Mouse (Mus musculus) erythroid progenitor cell, adult 5-6 weeks (primary cell): ENCODE data around the gene Kcnn1. TPM values are rescaled to one million over a fixed set of nuclear protein-coding genes. Genes with fewer than 3 reads are reported as not detected.
A peak's percentile ranks its signal among the peaks of the same experiment; 100 is the strongest.
"Not testable (repeated sequence)": the region's sequence is repeated elsewhere in the genome, so short reads cannot be mapped to it uniquely, and the experiment has no call there.

ENCODE experiments used
- ATAC-seq: replicated peaks from 2 replicates; pipeline ENCODE4 v1.8.0; 2016; ENCODE audit warnings: moderate number of reproducible peaks, mild to moderate bottlenecking, moderate TSS enrichment, inconsistent platforms; ENCODE audit not compliant: poor library complexity, low FRiP score, severe bottlenecking
- total RNA-seq, 2 experiments: library from RNA; stranded (forward) in 1 of 2; stranded (reverse) in 1 of 2; fragments of 150-400 nt in 1 of 2; fragments of 186-747, 209-891 nt in 1 of 2; gene quantifications; 2 replicates each; pipeline versions ENCODE4 v1.2.3 to v1.2.4; 2015 to 2017; ENCODE audit warnings: low replicate concordance in 2 of 2

Kcnn1 gene
- total RNA-seq, 2 experiments from 2014 or later = not detected

- ATAC-seq = not testable (repeated sequence)
Observed at GRCm38 (mm10) chr8:70822594-70822993, 40.5 kb downstream of the Kcnn1 start.

GRCm38 (mm10) chr8:70821992-70822391 lies 41.1 kb downstream of the Kcnn1 start:
- ATAC-seq = 0 out of 2 replicates have a peak, but pooled peaks have one; percentile 13

DNA sequence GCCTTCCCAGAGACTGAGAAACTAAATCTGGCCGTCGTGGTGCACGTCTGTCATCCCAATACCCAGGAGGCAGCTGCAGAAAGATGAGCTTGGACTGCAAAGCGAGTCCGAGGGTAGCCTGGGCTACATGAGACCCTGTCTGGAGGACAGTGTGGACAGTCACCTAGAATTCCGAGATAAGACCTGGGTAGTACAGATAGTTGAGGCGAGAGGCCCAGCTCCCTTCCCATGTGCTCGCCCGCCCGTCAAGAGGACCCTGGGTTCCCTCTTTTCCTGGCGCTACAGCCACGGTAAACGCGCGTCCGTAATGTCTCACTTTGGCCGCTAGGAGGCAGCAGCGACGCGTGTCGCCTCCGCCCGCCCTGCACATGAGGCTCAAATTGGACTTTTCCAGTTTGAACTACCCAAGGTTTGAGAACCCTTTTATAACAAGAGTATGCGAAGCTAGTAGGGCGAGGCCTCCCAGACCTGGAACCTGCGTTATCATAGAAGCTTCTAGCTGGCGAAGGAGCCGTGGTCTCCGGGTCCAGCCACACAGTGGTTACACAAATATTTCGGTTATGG lies 41.6 kb downstream of the Kcnn1 start:
- ATAC-seq = peak; percentile 80

DNA sequence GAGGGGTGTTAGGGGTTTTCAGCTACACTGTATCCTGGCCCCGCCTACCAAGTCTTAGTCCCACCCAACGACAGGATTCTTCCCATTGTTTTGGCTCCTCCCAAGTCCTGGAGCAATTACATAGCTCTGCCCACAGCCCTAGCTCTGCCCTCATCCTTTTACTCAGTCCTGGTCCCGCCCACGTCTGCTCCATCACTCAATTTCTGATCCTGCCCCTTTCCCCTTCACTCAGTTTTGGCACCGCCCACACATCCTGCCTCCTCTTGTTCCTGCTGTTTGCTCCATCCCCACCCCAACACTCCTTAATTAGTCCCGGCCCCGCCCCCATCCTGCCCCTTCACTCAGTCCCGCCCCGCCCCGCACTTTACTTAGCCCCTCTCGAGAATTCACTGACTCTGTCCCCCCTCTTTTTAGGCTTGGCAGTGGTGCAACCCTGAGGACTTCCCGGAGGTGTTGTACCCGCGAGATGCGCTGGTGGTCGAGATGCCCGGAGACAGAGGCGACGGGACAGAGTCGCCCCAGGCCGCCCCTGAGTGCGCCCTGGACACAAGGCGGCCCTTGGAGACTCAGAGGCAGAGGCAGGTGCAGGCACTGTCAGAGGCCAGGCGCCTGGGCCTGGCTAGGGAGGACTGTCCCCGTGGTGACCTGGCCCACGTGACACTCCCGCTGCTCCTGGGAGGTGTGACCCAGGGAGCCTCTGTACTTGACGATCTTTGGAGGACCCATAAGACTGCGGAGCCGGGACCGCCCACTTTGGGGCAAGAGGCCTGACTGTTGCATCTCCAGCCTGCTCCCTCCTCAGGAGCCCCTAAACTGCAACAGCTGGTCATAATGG lies 42.7 kb downstream of the Kcnn1 start:
- 0 out of 2 replicates have a peak, but pooled peaks have one; percentile 5 for ATAC-seq

DNA sequence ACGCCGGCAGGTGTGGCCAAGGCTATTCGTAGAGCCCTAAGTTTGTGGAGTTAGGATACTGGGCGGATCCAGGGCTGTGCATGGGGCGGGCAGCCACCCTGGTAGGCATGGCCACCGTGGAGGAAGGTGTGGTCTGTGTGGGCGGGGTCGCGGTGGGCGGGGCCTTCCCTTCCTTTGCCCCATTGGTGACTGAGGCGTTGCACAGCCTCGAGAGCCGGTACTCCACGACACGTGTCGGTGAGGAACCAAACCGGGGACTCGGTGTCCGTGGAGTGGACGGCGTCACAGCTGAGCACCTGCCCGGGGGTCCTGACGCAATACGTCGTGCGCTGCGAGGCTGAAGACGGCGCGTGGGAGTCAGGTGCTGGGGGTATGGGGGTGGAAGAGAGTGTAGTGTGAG lies 46.4 kb downstream of the Kcnn1 start:
- no peak for ATAC-seq

- no peak for ATAC-seq
Observed at GRCm38 (mm10) chr8:70812885-70813284, 50.2 kb downstream of the Kcnn1 start.

- no peak for ATAC-seq
Observed at GRCm38 (mm10) chr8:70812055-70812454, 51.0 kb downstream of the Kcnn1 start.

DNA sequence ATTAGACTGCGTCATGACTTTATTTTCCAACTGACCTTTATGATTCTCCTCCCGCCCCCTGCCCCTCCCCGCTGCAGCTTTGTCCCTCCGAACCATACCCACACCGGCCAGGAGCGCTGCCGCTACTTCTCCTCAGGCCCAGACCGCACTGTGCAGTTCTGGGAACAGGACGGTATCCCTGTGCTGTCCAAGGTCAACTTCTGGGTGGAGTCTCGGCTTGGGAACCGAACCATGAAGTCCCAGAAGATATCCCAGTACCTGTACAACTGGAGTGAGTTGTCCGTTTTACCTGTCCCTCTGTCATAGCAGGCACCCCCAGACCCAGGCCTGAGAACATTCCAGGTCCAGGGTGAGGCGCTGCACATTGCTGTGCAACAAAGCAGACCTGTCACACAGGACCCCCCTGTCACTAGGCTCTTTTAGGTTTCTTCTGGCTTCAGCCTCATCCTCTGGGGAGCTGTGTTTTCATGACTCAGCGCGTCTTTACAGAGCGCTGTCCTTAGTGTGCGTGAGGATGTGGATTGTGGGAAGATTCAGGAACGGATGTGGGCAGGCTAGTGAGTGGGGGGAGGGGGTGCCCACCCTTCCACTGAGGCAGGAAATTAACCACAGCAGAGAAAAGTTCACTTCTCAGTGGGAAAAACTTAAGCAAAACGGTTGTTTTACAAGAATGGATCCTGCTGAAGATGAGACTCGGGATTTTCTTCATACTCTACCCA lies 51.9 kb downstream of the Kcnn1 start:
- ATAC-seq = no peak

GRCm38 (mm10) chr8:70808955-70809701 lies 53.9 kb downstream of the Kcnn1 start:
- no peak for ATAC-seq

GRCm38 (mm10) chr8:70808239-70808638 lies 54.8 kb downstream of the Kcnn1 start, which contains the start of gene Il12rb1:
TSS of gene Il12rb1 (plus strand) at chr8:70808449.
- no peak for ATAC-seq

DNA sequence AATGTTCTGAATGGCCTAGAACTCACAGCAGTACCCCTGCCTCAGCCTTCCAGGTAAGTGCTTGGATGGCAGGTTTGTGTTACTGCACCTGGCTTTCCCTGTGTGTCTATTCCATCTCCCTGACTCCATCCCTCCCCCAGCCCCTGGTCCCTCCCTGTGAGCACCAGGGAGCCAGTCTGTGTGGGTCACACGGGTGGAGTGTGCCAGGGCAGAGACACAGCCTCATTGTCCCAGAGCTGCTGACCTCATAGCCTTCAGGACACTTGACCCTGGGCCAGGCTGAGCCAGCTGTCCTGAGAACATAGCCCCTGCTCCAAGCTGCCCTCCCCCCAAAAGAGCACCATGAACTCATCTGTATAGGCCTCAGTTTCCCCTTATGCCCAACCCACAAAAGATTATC lies 55.8 kb downstream of the Kcnn1 start:
- ATAC-seq = no peak

DNA sequence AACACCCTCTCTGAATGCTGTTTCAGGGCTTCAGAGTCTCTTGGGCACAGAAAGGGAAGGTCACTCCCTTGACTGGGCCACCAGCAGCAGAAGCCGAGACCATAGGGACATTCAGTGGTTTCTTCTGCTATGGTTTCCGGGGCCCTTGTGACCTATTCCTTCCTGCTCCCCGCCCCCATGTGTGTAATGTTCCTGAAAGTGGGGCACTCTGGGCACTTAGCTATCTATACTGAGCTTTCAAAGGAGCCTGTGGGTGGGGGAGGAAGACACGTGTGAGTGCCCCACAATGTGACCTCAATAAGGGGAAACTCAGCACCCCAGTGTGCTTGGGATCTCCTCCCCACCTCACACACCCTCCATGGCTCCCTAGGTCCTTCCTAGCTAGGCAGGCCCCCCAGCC lies 56.5 kb downstream of the Kcnn1 start:
- no peak for ATAC-seq

DNA sequence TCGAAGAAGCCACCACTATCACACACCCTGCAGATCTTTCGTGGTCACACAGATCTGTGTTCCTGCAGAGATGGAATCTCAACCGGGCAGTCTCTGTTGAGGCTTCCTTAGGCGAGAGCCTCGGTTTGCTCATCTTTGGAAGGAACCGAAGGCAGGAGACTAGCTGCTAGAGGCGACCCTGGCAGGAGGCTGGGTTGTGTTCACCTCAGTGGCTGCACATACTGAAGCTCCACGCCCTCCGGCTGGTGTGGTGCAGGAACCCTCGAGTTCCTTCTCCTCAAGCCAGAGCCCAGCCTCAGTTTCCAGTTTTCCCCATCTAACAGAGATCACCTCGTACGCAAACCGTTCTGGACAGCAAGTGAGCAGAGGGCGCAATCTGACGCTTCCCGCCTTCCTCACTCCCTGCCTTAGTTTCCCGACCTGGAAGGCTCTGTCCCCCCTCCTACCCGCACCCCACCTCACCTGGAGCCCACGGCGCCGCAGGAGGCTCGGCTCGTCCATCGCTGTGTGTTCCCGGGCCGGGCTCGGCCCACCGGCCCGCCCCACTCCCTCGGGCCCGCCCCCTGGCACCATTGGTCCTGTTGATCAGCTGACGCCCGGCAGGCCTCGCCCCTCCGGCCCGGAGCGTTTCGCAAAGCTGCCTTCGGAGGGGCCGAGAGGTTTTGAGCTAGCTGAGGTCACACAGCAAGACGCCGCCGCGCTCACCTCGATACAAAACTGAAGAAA lies 58.4 kb downstream of the Kcnn1 start, which contains the start of gene Mast3:
Gene Mast3, minus strand, starts transcription at position 574 of the 726 bp plus-strand sequence.
- ATAC-seq = peak; percentile 93

DNA sequence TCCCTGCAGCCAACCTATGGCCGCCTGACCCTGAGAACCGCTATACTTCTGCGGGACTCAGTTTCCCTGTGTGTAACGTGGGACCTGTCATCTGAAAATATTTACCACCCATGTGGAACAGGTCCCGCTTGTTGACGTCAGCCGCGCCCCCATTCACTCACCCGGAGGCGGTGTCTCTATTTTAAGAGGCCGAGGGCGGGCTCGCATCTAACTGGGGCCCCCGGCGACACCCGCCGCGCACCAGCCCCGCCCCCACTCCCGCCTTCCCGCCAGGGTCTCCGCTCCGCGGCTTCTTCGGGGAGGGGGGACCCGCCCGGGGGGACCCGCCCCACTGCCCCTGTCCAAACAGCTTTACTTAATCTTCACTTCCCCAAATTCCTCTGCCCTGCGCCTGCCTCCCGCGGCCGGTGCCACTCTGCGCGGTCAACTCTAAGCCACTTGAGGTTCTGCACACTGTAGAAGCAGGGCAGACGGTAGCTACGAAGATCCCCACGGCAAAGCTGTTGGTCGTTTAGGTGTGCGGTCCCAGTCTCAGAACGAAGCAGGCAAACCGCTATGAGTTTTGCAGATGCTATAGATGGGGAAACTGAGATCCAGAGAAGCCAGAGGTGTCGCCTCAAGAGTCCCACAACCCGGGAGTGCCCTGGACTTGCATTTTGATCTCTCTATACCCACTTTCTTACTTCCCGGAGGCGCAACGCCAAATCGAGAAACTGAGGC lies 59.1 kb downstream of the Kcnn1 start:
- no peak for ATAC-seq

DNA sequence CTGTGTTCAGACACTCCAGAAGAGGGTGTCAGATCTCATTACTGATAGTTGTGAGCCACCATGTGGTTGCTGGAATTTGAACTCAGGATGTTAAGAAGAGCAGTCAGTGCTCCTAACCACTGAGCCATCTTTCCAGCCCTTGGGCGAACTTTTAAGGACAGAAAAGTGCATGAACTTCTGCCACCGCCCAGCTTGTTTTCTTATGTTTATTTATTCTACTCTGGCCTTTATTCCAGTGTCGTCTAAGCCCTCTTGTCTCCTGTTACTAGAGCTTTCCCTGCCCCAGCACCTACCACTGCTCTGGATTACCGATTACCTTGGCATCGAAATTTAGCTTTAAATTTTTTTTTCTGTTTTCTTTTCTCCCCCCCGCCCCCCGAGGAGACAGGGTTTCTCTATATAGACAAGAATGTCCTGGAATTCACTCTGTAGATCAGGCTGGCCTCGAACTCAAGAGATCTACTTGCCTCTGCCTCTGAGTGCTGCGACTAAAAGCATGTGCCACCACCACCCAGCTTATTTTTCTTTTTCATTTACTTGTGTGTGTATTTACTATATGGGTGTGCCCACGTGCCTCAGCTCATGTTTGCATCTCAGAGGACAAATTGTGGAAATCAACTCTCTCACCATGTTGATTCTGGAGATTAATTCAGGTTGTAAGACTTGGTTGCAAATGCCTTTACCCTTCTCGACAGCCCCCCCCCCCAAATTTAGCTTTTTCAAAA lies 60.1 kb downstream of the Kcnn1 start:
- ATAC-seq = no peak

- ATAC-seq = no peak
Observed at GRCm38 (mm10) chr8:70801830-70802229, 61.2 kb downstream of the Kcnn1 start.

GRCm38 (mm10) chr8:70801156-70801555 lies 61.9 kb downstream of the Kcnn1 start:
- no peak for ATAC-seq

DNA sequence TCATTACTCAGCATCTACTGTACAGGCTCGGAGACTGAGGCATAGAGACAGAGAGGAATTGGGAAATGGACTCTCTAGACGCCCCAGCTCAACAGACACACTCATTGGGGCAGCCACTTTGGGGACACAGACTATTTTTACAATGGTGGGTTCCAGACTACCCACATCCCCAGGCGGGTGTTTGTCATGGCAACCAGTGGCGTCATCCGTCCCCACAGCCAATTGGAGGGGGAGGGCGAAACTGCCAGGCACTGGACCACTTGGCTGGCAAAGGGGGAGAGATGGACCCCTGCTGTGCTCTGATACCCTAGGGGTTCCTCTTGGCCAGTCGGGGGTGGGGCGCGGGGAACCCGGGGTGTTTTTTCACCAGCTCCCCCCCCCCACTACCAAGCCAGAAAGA lies 62.4 kb downstream of the Kcnn1 start:
- ATAC-seq = no peak
